Mouse (Mus musculus): ENCODE measurements around the gene Ell3.

The Ell3 gene

GRCm38 (mm10) chr2:121448136-121448535 lies 4.1 kb upstream of the Ell3 start:
- no peak for DNase-seq (ENCODE audit: extremely low read depth, low read depth, low spot score)

DNA sequence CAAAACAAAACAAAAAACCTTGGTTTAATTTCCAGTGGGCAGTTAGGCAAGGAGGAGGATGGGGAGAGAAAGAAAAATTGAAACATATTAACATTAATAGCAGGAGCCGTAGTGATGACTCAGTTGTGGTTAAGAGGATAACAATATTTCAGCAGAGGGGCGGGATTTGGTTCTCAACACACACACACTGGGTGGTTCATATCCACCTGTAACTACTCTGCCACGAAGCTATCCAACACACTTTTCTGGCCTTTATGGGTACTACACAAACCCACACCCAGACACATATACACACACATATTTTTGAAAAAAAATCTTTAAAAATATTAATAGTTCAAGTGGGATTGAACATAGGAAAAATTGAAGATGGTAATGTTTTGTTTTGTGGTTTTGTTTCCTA lies 2.9 kb upstream of the Ell3 start:
- no peak for DNase-seq (ENCODE audit: extremely low read depth, low read depth, low spot score)

DNA sequence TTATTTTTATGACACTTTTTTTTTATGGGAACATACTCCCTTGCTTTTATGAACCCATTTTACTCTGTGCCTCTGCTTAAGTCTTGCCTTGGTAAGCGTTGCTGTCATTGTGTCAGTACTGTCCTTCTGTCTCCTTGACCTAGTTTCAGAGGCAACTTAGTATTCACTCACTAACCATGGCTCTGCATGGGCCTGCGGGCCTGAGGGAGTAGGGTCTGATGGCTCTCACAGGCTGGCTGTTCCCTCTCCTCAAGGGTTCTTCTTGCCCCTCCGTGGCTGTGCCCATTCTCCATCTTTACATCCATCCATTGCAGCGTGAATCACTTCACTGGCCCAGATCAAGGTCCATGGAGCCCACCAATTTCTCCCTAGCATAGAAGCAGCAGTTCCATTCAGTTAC lies 2.4 kb upstream of the Ell3 start:
- DNase-seq (ENCODE audit: extremely low read depth, low read depth, low spot score), result no peak

- DNase-seq (ENCODE audit: extremely low read depth, low read depth, low spot score), result no peak
These were observed 1.0 kb upstream of the Ell3 start for GRCm38 (mm10) chr2:121445117-121445516.

- DNase-seq (ENCODE audit: extremely low read depth, low read depth, low spot score), result no peak
These were observed 1.1 kb downstream of the Ell3 start for GRCm38 (mm10) chr2:121443068-121443349.

- DNase-seq (ENCODE audit: extremely low read depth, low read depth, low spot score), result peak; percentile 39
These were observed 1.6 kb downstream of the Ell3 start for GRCm38 (mm10) chr2:121442259-121443067.

- DNase-seq (ENCODE audit: extremely low read depth, low read depth, low spot score), result no peak
These were observed 2.3 kb downstream of the Ell3 start for GRCm38 (mm10) chr2:121441800-121442199.

GRCm38 (mm10) chr2:121440834-121441605 lies 3.1 kb downstream of the Ell3 start:
- no peak for DNase-seq (ENCODE audit: extremely low read depth, low read depth, low spot score)

DNA sequence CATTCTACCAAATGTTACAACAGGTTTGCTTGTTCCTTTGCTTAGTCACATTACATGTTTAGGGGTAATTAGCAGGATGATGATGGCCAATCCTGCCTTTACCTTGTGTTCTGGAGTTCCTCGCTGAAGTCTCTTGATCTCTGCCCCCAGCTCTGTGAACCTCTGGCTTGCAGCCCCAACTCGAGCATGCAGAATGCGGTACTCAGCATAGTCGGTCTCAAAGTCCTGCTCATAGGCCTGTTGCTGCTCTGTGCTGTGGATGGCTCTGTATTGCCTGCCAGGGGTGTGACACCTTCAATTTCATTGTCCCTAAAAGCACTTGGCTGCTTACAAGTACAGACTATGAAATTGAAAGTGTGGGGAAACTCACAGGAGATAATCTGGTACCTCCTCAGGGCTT lies 4.3 kb downstream of the Ell3 start:
- DNase-seq (ENCODE audit: extremely low read depth, low read depth, low spot score), result no peak

- DNase-seq (ENCODE audit: extremely low read depth, low read depth, low spot score), result no peak
These were observed 9.2 kb downstream of the Ell3 start for GRCm38 (mm10) chr2:121434854-121435253.

- DNase-seq (ENCODE audit: extremely low read depth, low read depth, low spot score), result no peak
These were observed 18.2 kb downstream of the Ell3 start for GRCm38 (mm10) chr2:121425890-121426289.

DNA sequence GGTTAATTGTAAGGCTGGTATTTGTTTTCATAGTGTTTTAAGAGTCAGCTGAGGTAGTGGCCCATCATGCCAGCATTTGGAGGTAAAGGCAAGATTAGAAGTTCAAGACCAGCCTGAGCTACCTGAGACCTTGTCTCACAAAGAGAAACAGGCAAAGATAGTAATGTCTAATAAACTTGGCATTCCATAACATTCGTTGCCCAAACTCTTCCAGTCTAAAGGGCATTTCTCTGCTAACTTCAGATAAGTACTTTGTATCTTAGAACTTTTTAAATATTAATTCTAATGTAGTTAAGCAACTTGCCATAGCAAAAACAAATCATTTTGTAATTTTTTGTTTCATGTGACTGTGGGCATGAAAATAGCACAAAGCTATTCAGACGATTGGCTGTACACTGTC lies 20.9 kb downstream of the Ell3 start:
- no peak for DNase-seq (ENCODE audit: extremely low read depth, low read depth, low spot score)

DNA sequence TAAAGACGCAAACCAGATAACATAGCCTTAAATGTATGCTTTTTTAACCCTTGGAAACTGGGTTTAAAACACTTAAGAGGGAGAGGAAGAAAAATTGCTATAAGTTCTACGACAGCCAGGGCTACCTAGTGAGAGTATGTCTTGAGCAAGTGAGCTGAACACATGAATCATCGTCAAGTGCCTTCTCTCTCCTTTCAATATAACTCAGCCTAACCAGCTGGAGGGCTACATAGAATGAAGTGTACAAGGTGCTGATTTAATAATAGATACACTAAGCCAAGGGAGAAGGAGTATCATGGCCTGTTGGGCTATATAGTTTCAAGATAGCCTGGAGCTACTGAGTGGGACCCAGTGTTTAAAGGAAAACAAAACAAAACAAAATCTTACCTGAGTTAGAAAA lies 25.6 kb downstream of the Ell3 start:
- no peak for DNase-seq (ENCODE audit: extremely low read depth, low read depth, low spot score)

GRCm38 (mm10) chr2:121416356-121416755 lies 27.7 kb downstream of the Ell3 start:
- no peak for DNase-seq (ENCODE audit: extremely low read depth, low read depth, low spot score)

DNA sequence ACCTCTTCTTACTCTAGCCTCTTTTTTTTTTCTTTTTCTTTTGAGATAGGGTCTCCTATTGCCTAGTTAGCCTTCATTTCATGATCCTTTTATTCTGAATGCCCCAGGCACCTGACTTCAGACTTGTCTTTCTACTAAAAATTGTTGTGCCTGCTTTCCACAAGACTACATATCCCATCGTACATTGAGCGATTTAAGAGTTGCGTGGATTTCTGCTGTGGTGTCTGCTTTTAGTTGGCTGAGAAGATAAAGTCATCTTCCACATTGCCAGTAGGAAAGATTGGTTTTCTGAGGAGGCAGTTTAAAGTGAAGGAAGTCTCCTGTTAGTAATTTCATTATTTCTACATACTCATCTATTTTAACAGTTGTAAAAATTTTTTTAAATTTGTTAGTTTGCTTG lies 28.5 kb downstream of the Ell3 start:
- no peak for DNase-seq (ENCODE audit: extremely low read depth, low read depth, low spot score)

- no peak for DNase-seq (ENCODE audit: extremely low read depth, low read depth, low spot score)
These were observed 29.0 kb downstream of the Ell3 start for GRCm38 (mm10) chr2:121415103-121415502.

DNA sequence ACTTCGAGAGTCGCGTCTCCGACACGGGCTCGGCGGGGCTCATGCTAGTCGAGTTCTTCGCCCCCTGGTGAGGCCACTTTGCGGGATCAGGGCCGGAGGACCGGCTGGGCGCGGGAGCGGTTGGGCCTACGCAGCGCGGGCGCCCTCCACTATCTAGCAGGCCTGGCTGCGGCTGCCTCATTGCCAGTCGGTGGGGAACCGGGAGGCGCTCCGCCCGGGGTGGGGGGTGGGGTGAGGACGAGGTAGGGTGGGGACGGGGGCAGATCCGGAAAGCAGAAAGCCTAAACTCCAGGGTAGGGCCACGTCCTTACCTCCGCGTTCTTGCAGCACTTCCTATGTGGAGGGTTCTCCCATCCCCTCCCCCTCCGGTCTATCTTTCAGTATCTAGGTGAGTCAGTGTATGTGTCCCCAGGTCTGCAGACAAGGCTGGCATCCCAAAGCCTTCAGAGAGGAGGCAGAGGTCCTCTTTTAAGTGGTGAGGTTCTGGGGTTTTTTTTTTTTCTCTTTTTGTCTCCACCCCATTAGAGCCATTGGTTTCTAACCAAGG lies 29.9 kb downstream of the Ell3 start:
- no peak for DNase-seq (ENCODE audit: extremely low read depth, low read depth, low spot score)

- peak; percentile 13 for DNase-seq (ENCODE audit: extremely low read depth, low read depth, low spot score)
These were observed 30.6 kb downstream of the Ell3 start, which contains the start of the genes Pdia3 and Catsper2 for GRCm38 (mm10) chr2:121413387-121414042. Gene Pdia3 (plus strand): TSS chr2:121413775. Gene Catsper2 (minus strand): TSS chr2:121413792.

GRCm38 (mm10) chr2:121412843-121413386 lies 31.2 kb downstream of the Ell3 start:
- no peak for DNase-seq (ENCODE audit: extremely low read depth, low read depth, low spot score)

DNA sequence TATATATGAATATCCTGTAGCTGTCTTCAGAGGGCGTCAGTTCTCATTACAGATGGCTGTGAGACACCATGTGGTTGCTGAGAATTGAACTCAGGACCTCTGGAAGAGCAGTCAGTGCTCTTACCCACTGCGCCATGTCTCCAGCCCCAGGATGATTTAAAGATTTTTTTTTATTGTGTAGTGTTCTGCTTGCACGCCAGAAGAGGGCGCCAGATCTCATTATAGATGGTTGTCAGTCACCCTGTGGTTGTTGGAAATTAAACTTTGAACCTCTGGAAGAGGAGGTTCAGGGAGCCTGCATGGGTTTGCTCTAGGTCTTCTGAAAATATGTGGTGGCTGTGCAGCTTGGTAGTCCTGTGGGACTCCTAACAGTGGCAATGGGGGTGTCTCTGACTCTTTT lies 35.9 kb downstream of the Ell3 start:
- no peak for DNase-seq (ENCODE audit: extremely low read depth, low read depth, low spot score)

GRCm38 (mm10) chr2:121403296-121403695 lies 40.8 kb downstream of the Ell3 start:
- DNase-seq (ENCODE audit: extremely low read depth, low read depth, low spot score), result no peak

Measured in fat pad, adult 2 months (tissue).